In genomic region chr16:32666671-32667551, GRCm38 (mm10) we compare ENCODE assay signal across 8 mouse cellular contexts. TPM values are rescaled to one million over a fixed set of nuclear protein-coding genes. Genes with fewer than 3 reads are reported as not detected.
DNase-seq lines count a peak whose midpoint lies in the region; ATAC-seq and TF ChIP-seq lines count a peak whose summit lies in the region.
"Had no signal": no experiment of that assay in that cellular context is flagged by ENCODE, and none has a peak within 500 bp of the region (broad histone marks: within the 10 kb centered on the region; RNA-seq: fewer than 3 reads in every experiment).

No protein-coding gene starts in this region.

- DNase-seq in kidney, postnatal 4 days = no peak
- no peak for DNase-seq in ES-E14 (ENCODE audit: low read depth, low spot score)
- no peak for DNase-seq in left cerebral cortex, adult 2 months (ENCODE audit: extremely low spot score in 1 of 2, low spot score in 2 of 2)
- no peak for DNase-seq in cerebellum, postnatal 10 days
- DNase-seq: right cerebral cortex, adult 18-20 months had no signal

- H3K4me1 ChIP-seq in kidney, embryonic 15.5 days = peaks cover 44% of the 10 kb centered on the region
- H3K4me1 ChIP-seq in ES-E14 (ENCODE audit: control insufficient read depth in 2 of 2, insufficient read depth in 2 of 2, low read length in 2 of 2, poor library complexity in 1 of 2) = peaks cover 8 to 45% of the 10 kb centered on the region in 2 experiments; a peak in 3 of 4 replicates
- peaks cover 28% of the 10 kb centered on the region for H3K4me1 ChIP-seq in brown adipose tissue, adult 24 weeks (ENCODE audit: control insufficient read depth, insufficient read depth, insufficient read length, low read length)
- peaks cover 94% of the 10 kb centered on the region for H3K4me1 ChIP-seq in liver, embryonic 12.5 days

- no peak for ATAC-seq in kidney, embryonic 15.5 days (replicated peaks; ENCODE audit: low FRiP score)
- ATAC-seq in liver, embryonic 12.5 days = no peak

- H3K27ac ChIP-seq in kidney, embryonic 15.5 days = peak overlapping the region; percentile 69
- peak overlapping the region; percentile 67 for H3K27ac ChIP-seq in ES-E14 (ENCODE audit: insufficient read depth, low read depth, low read length, poor library complexity, severe bottlenecking)
- peak overlapping the region; percentile 80 for H3K27ac ChIP-seq in brown adipose tissue, adult 24 weeks (replicated peaks; ENCODE audit: low read depth, low read length)
- H3K27ac ChIP-seq in liver, embryonic 12.5 days = peak overlapping the region; percentile 98
- no peak overlapping the region for H3K27ac ChIP-seq in left cerebral cortex, adult 2 months

- H3K4me2 ChIP-seq in kidney, embryonic 15.5 days = no peak overlapping the region
- H3K4me2 ChIP-seq in liver, embryonic 12.5 days = peak overlapping the region; percentile 66

- WGBS in kidney, embryonic 15.5 days = 76% methylated on average over 9 of the region's 9 CpGs
- 51% methylated on average over 9 of the region's 9 CpGs for WGBS in liver, embryonic 12.5 days (ENCODE audit: insufficient replicate concordance)

- no peaks in the 10 kb centered on the region for H3K27me3 ChIP-seq in kidney, embryonic 15.5 days
- no peaks in the 10 kb centered on the region for H3K27me3 ChIP-seq in liver, embryonic 12.5 days (replicated peaks)

- intact Hi-C loops in left cerebral cortex, adult 2 months (cut with DNase I) = no loop called here

- no peaks in the 10 kb centered on the region for H3K9me3 ChIP-seq in kidney, embryonic 15.5 days (replicated peaks)
- H3K9me3 ChIP-seq in ES-E14 (ENCODE audit: control insufficient read depth, insufficient read depth, low read depth, low read length) = no peaks in the 10 kb centered on the region
- no peaks in the 10 kb centered on the region for H3K9me3 ChIP-seq in liver, embryonic 12.5 days (replicated peaks)

- no peak overlapping the region for H3K9ac ChIP-seq in kidney, embryonic 15.5 days
- peak overlapping the region; percentile 14; the same call in 1 of the 2 replicates for H3K9ac ChIP-seq in ES-E14 (ENCODE audit: insufficient read depth, low read depth, low read length, poor library complexity, severe bottlenecking)
- H3K9ac ChIP-seq in liver, embryonic 12.5 days = peak overlapping the region; percentile 58

- peaks cover 36% of the 10 kb centered on the region for H3K36me3 ChIP-seq in kidney, embryonic 15.5 days
- H3K36me3 ChIP-seq in ES-E14 (ENCODE audit: control insufficient read depth, insufficient read depth, low read length, poor library complexity, severe bottlenecking) = peaks cover 40% of the 10 kb centered on the region
- peaks cover 51% of the 10 kb centered on the region for H3K36me3 ChIP-seq in liver, embryonic 12.5 days

- no peak overlapping the region for H3K4me3 ChIP-seq in kidney, embryonic 15.5 days (replicated peaks)
- H3K4me3 ChIP-seq in ES-E14 (ENCODE audit: insufficient read depth in 1 of 2, low read depth in 1 of 2, low read length in 2 of 2, poor library complexity in 1 of 2, severe bottlenecking in 1 of 2) = no peak overlapping the region; a peak in 1 of 4 replicates
- no peak overlapping the region for H3K4me3 ChIP-seq in brown adipose tissue, adult 24 weeks (ENCODE audit: insufficient read depth, low read depth, low read length)
- H3K4me3 ChIP-seq in liver, embryonic 12.5 days = peak overlapping the region; percentile 18
- no peak overlapping the region for H3K4me3 ChIP-seq in left cerebral cortex, adult 2 months

- TF ChIP-seq CTCF in left cerebral cortex, adult 2 months (IDR thresholded peaks at IDR 0.05) = no peak

- in situ Hi-C loops in ES-E14 (cut with MboI; ENCODE audit: low sequenced_read_pairs in 2 of 2, unreplicated experiment in 2 of 2) = no loop called here

TF ChIP-seq in ES-E14, 5 proteins besides CTCF, POLR2A, EP300 and RAD21:
- TF ChIP-seq MAFK (IDR thresholded peaks at IDR 0.05; ENCODE audit: insufficient read depth, low read depth, low read length) (no peak), HCFC1 (IDR thresholded peaks at IDR 0.05; ENCODE audit: borderline replicate concordance, insufficient read depth, low read length) (no peak), CHD2 (IDR thresholded peaks at IDR 0.05; ENCODE audit: low read depth, low read length) (no peak)
TF ChIP-seq in ES-E14: peak in this region for 0.

RNA-seq across cellular contexts. Expression of gene Tnk2, which starts 23.2 kb away (rescaled TPM):
- 9.3 and 12.4 TPM in 2 replicates for polyA plus RNA-seq in kidney, embryonic 15.5 days (2015; fragmentation: Nextera tagmentation; extraction: Ambion mirVana)
- total RNA-seq in ES-E14 (2012; rRNA removed) = 47.1 and 63.7 TPM in 2 replicates
- polyA plus RNA-seq in brown adipose tissue, adult 24 weeks (2012; ENCODE audit: insufficient read depth, insufficient read length, missing spikeins) = 18.7 and 24.1 TPM in 2 replicates
- polyA plus RNA-seq in liver, embryonic 12.5 days (2016; fragmentation: Nextera tagmentation; extraction: Ambion mirVana) = 6.3 and 6.6 TPM in 2 replicates
- 100 to 1,000 TPM; 239 to 244 TPM for total RNA-seq in left cerebral cortex, adult 2 months (2021)

RNA-seq across cellular contexts. Expression of gene Tfrc, which starts 58.2 kb away (rescaled TPM):
- polyA plus RNA-seq in kidney, embryonic 15.5 days (2015; fragmentation: Nextera tagmentation; extraction: Ambion mirVana) = 50.2 and 50.7 TPM in 2 replicates
- 334 and 403 TPM in 2 replicates for total RNA-seq in ES-E14 (2012; rRNA removed)
- polyA plus RNA-seq in brown adipose tissue, adult 24 weeks (2012; ENCODE audit: insufficient read depth, insufficient read length, missing spikeins) = 13.7 and 27.0 TPM in 2 replicates
- 327 and 339 TPM in 2 replicates for polyA plus RNA-seq in liver, embryonic 12.5 days (2016; fragmentation: Nextera tagmentation; extraction: Ambion mirVana)
- total RNA-seq in left cerebral cortex, adult 2 months (2021) = 10 to 100 TPM; 68.3 to 85.0 TPM
